Mouse (Mus musculus) heart, embryonic 16.5 days (tissue): ENCODE data around the gene Plcg2. TPM values are rescaled to one million over a fixed set of nuclear protein-coding genes. Genes with fewer than 3 reads are reported as not detected.

Experiments used
- ATAC-seq: fragments of 200-750 bp; cut with Nextera tagmentation; replicated peaks from 2 replicates; pipeline ENCODE4 v1.8.0; 2017; ENCODE audit warnings: moderate number of reproducible peaks; ENCODE audit not compliant: insufficient read depth, low FRiP score; ENCODE audit errors: extremely low read depth
- H3K27ac ChIP-seq: fragments of 300-500 bp; sonication (generic); 2 replicates; pipeline ENCODE4 v1.5.1; 2014; ENCODE audit warnings: mild to moderate bottlenecking, low read length, control low read depth, moderate library complexity
- H3K27me3 ChIP-seq: fragments of 300-500 bp; sonication (generic); 2 replicates; pipeline ENCODE4 v1.6.1; 2014; ENCODE audit warnings: low read length, mixed read lengths; ENCODE audit not compliant: control insufficient read depth, insufficient read depth
- H3K36me3 ChIP-seq: fragments of 300-500 bp; sonication (generic); 2 replicates; pipeline ENCODE4 v1.6.1; 2014; ENCODE audit not compliant: control insufficient read depth, insufficient read depth
- H3K4me1 ChIP-seq: fragments of 300-500 bp; sonication (generic); 2 replicates; pipeline ENCODE4 v1.6.1; 2014; ENCODE audit warnings: low read length, mixed read lengths; ENCODE audit not compliant: control insufficient read depth, insufficient read depth
- H3K4me2 ChIP-seq: fragments of 300-500 bp; sonication (generic); 2 replicates; pipeline ENCODE4 v1.6.1; 2014; ENCODE audit warnings: low read depth, mild to moderate bottlenecking, control low read depth, low read length
- H3K4me3 ChIP-seq: fragments of 300-500 bp; sonication (generic); 2 replicates; pipeline ENCODE4 v1.5.1; 2014; ENCODE audit warnings: mild to moderate bottlenecking, control low read depth, low read length
- H3K9ac ChIP-seq: fragments of 300-500 bp; sonication (generic); 2 replicates; pipeline ENCODE4 v1.6.1; 2014; ENCODE audit warnings: low read length, control low read depth
- H3K9me3 ChIP-seq: fragments of 300-500 bp; sonication (generic); replicated peaks from 2 replicates; pipeline ENCODE4 v1.6.1; 2016; ENCODE audit warnings: low read length; ENCODE audit not compliant: control insufficient read depth
- WGBS: fragments of 180-500 bp; shearing (Covaris S2); extraction: QIAGEN DNeasy Blood & Tissue Kit; methylation state at CpG from one replicate; pipeline ENCODE4 v1.1.7; 2014; 5-methylcytosine and 5-hydroxymethylcytosine counted together
- polyA plus RNA-seq: library from polyadenylated mRNA; unstranded; fragments of >200 nt; fragmentation: Nextera tagmentation; extraction: Ambion mirVana; gene quantifications from 2 replicates; pipeline ENCODE4 v1.2.1, GENCODE M21; 2015

Plcg2 gene
- polyA plus RNA-seq, 1 experiment from 2014 or later: 7.2 TPM

GRCm38 (mm10) chr8:117612861-117613260, 114.8 kb downstream of the Plcg2 start:
- no peak for ATAC-seq
- Histone ChIP-seq H3K27me3 (no peaks in the 10 kb centered on the region), H3K27ac (no peak overlapping the region), H3K36me3 (peaks cover 6% of the 10 kb centered on the region; the same call in 1 of the 2 replicates), H3K4me3 (no peak overlapping the region), H3K4me1 (no peaks in the 10 kb centered on the region), H3K4me2 (no peak overlapping the region), H3K9ac (no peak overlapping the region), H3K9me3 (peaks cover 7% of the 10 kb centered on the region; the same call in 1 of the 2 replicates)
- 86% methylated on average over 12 of the region's 12 CpGs for WGBS

GRCm38 (mm10) chr8:117626040-117626838, 128.1 kb downstream of the Plcg2 start:
- ATAC-seq: no peak
- no peak overlapping the region for H3K9ac ChIP-seq
- WGBS: 68% methylated on average over 14 of the region's 14 CpGs
- no peak overlapping the region for H3K4me2 ChIP-seq
- peaks cover 4% of the 10 kb centered on the region; the same call in 1 of the 2 replicates for H3K9me3 ChIP-seq
- H3K27me3 ChIP-seq: no peaks in the 10 kb centered on the region
- H3K36me3 ChIP-seq: 0 out of 2 replicates have a peak, but pooled peaks cover under 1% of the 10 kb centered on the region
- no peak overlapping the region for H3K27ac ChIP-seq
- H3K4me3 ChIP-seq: no peak overlapping the region
- H3K4me1 ChIP-seq: no peaks in the 10 kb centered on the region

DNA sequence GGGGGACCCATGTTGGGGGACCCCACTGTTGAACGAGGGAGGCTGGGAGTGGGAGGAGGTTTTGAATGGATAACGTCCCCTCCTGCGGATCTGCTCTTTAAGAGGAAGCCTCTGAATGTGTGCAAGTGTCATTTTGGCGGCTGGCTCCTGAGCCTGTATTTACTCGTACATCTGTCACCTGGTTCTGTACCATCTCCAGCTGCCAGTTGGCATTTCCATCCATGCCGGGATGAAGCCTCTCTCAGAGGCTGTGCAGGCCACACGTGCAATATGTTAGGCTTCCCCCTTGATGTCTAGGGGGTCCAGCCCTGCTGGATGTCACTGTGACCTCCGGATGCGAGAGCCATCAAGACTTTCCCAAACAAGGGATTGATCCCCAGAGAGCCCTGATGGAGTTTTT, 129.0 kb downstream of the Plcg2 start:
- Histone ChIP-seq H3K4me1 (no peaks in the 10 kb centered on the region), H3K36me3 (no peaks in the 10 kb centered on the region), H3K27me3 (no peaks in the 10 kb centered on the region), H3K9me3 (no peaks in the 10 kb centered on the region; the same call in 1 of the 2 replicates), H3K4me3 (no peak overlapping the region), H3K4me2 (no peak overlapping the region), H3K9ac (no peak overlapping the region), H3K27ac (no peak overlapping the region)
- WGBS: 68% methylated on average over 9 of the region's 9 CpGs
- no peak for ATAC-seq

DNA sequence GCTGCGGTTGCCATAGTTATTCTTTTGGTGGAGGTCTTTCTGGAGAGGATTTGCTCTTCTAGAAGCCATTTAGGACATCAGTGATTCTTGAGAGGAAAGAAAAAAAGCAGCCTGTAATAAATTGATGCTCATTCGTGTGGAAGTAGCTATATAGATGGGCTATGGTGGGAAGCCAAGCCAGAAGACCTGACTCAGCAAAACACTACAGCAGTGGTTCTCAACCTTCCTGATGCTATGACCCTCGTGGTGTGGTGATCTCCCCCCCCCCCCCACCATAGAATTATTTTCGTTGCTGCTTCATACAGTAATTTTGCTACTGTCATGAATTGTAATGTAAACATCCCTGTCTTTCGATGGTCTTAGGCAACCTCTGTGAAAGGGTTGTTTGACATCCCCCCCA, 134.4 kb downstream of the Plcg2 start:
- ATAC-seq: no peak
- no peaks in the 10 kb centered on the region for H3K4me1 ChIP-seq
- no peak overlapping the region for H3K27ac ChIP-seq
- H3K9ac ChIP-seq: no peak overlapping the region
- WGBS: 76% methylated on average over 5 of the region's 5 CpGs
- H3K9me3 ChIP-seq: peaks cover 4% of the 10 kb centered on the region; the same call in 1 of the 2 replicates
- no peak overlapping the region for H3K4me3 ChIP-seq
- no peaks in the 10 kb centered on the region for H3K36me3 ChIP-seq
- no peaks in the 10 kb centered on the region for H3K27me3 ChIP-seq
- H3K4me2 ChIP-seq: no peak overlapping the region

GRCm38 (mm10) chr8:117634406-117634805, 136.3 kb downstream of the Plcg2 start:
- Histone ChIP-seq H3K9me3 (peaks cover 4% of the 10 kb centered on the region; the same call in 1 of the 2 replicates), H3K4me3 (no peak overlapping the region), H3K4me2 (no peak overlapping the region), H3K9ac (no peak overlapping the region), H3K27me3 (no peaks in the 10 kb centered on the region), H3K36me3 (no peaks in the 10 kb centered on the region), H3K4me1 (no peaks in the 10 kb centered on the region), H3K27ac (no peak overlapping the region)
- ATAC-seq: no peak
- WGBS: 83% methylated on average over 7 of the region's 7 CpGs

DNA sequence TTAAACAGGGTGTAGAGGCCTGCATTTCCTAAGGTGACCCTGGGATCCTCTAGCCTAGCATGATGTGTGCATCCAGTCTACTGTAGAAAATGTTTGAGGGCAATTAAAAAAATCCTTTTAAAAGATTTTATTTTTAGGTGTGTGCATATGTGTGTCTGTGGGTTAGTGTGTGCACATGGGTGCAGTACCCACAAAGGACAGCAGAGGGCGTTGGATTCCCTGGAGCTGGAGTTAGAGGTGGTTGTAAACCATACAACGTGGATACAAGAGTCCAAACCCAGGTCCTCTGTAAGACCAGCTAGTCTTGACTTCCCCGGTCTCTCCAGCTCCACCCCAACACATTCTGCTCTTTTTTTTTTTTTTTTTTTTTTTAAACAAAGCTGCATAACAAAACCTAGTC, 139.4 kb downstream of the Plcg2 start:
- no peak overlapping the region for H3K4me2 ChIP-seq
- H3K9me3 ChIP-seq: peaks cover 6% of the 10 kb centered on the region; the same call in 1 of the 2 replicates
- H3K9ac ChIP-seq: no peak overlapping the region
- H3K27ac ChIP-seq: no peak overlapping the region
- no peak overlapping the region for H3K4me3 ChIP-seq
- no peaks in the 10 kb centered on the region for H3K4me1 ChIP-seq
- H3K36me3 ChIP-seq: no peaks in the 10 kb centered on the region
- 63% methylated on average over 3 of the region's 3 CpGs for WGBS
- ATAC-seq: no peak
- H3K27me3 ChIP-seq: no peaks in the 10 kb centered on the region

GRCm38 (mm10) chr8:117639631-117640030, 141.5 kb downstream of the Plcg2 start:
- H3K36me3 ChIP-seq: no peaks in the 10 kb centered on the region
- no peak overlapping the region for H3K9ac ChIP-seq
- H3K4me3 ChIP-seq: no peak overlapping the region
- H3K4me1 ChIP-seq: no peaks in the 10 kb centered on the region
- WGBS: 92% methylated on average over 9 of the region's 9 CpGs
- no peaks in the 10 kb centered on the region for H3K27me3 ChIP-seq
- H3K4me2 ChIP-seq: no peak overlapping the region
- no peak overlapping the region for H3K27ac ChIP-seq
- no peak for ATAC-seq
- peaks cover 6% of the 10 kb centered on the region; the same call in 1 of the 2 replicates for H3K9me3 ChIP-seq

DNA sequence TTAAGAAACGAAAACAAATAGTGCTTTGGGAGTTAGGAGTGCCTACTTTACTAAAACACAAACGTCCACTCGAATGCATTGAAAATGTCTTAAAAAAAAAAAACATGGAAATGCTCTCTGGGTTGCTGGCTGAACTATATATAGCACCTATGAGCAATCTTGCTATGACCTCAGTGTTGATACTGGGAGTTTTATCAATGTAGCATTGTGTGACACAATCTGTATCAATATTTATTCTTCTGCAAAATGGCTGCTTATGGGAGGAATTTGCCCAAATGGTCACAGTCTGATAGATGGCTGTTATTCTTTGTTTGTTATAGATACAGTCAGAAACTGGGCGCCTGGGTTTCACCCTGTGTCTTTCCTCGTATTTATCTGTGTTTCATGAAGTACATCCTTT, 147.4 kb downstream of the Plcg2 start:
- Histone ChIP-seq H3K27ac (no peak overlapping the region), H3K36me3 (no peaks in the 10 kb centered on the region), H3K4me2 (no peak overlapping the region), H3K4me3 (no peak overlapping the region), H3K9me3 (peaks cover 9% of the 10 kb centered on the region), H3K4me1 (no peaks in the 10 kb centered on the region), H3K27me3 (no peaks in the 10 kb centered on the region), H3K9ac (no peak overlapping the region)
- 48% methylated on average over 5 of the region's 5 CpGs for WGBS
- ATAC-seq: no peak

DNA sequence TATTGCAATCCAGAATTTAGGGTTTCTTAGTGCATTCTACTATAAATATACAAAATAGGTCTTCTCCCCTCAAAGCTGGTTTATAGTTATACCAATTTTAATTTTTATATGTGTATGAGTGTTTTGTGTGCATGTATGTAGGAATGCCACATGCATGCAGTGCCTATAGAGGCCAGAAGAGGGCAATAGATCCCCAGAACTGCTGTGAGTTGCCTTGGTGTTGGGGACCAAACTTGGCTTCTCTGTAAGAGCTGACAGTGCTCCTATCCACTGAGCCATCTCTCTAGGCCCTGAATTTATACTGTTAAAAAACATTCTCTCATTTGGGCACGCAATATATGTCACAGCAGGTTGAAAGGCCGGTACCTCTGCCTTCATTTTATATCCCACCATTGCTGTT, 147.9 kb downstream of the Plcg2 start:
- no peak overlapping the region for H3K27ac ChIP-seq
- no peak overlapping the region for H3K4me2 ChIP-seq
- H3K4me1 ChIP-seq: no peaks in the 10 kb centered on the region
- H3K36me3 ChIP-seq: no peaks in the 10 kb centered on the region
- no peak for ATAC-seq
- peaks cover 9% of the 10 kb centered on the region for H3K9me3 ChIP-seq
- H3K27me3 ChIP-seq: no peaks in the 10 kb centered on the region
- H3K4me3 ChIP-seq: no peak overlapping the region
- H3K9ac ChIP-seq: no peak overlapping the region
- WGBS: 41% methylated on average over 2 of the region's 2 CpGs
